Mouse (Mus musculus): ENCODE data around the gene Tbxa2r.

Tbxa2r gene

GRCm38 (mm10) chr10:81321436-81321835 lies 7.1 kb upstream of the Tbxa2r start:
- DNase-seq (ENCODE audit: low spot score): no peak

- no peak for DNase-seq (ENCODE audit: low spot score)
These were observed 6.1 kb upstream of the Tbxa2r start for GRCm38 (mm10) chr10:81322444-81322843.

- no peak for DNase-seq (ENCODE audit: low spot score)
These were observed 5.3 kb upstream of the Tbxa2r start for GRCm38 (mm10) chr10:81323141-81323775.

GRCm38 (mm10) chr10:81323791-81324530 lies 4.6 kb upstream of the Tbxa2r start:
- DNase-seq (ENCODE audit: low spot score): no peak

- DNase-seq (ENCODE audit: low spot score): no peak
These were observed 3.4 kb upstream of the Tbxa2r start for GRCm38 (mm10) chr10:81325176-81325575.

- DNase-seq (ENCODE audit: low spot score): no peak
These were observed 2.8 kb upstream of the Tbxa2r start for GRCm38 (mm10) chr10:81325781-81326180.

GRCm38 (mm10) chr10:81326858-81327257 lies 1.7 kb upstream of the Tbxa2r start:
- no peak for DNase-seq (ENCODE audit: low spot score)

- no peak for DNase-seq (ENCODE audit: low spot score)
These were observed 572 bp upstream of the Tbxa2r start for GRCm38 (mm10) chr10:81327959-81328358.

- DNase-seq (ENCODE audit: low spot score): no peak
These were observed 854 bp downstream of the Tbxa2r start for GRCm38 (mm10) chr10:81329194-81329975.

- no peak for DNase-seq (ENCODE audit: low spot score)
These were observed 1.5 kb downstream of the Tbxa2r start for GRCm38 (mm10) chr10:81330007-81330406.

- DNase-seq (ENCODE audit: low spot score): no peak
These were observed 3.7 kb downstream of the Tbxa2r start for GRCm38 (mm10) chr10:81332277-81332676.

GRCm38 (mm10) chr10:81334324-81334723 lies 5.8 kb downstream of the Tbxa2r start:
- no peak for DNase-seq (ENCODE audit: low spot score)

GRCm38 (mm10) chr10:81335393-81336340 lies 7.1 kb downstream of the Tbxa2r start:
- no peak for DNase-seq (ENCODE audit: low spot score)

- DNase-seq (ENCODE audit: low spot score): no peak
These were observed 8.0 kb downstream of the Tbxa2r start for GRCm38 (mm10) chr10:81336558-81336957.

- DNase-seq (ENCODE audit: low spot score): no peak
These were observed 12.2 kb downstream of the Tbxa2r start for GRCm38 (mm10) chr10:81340551-81341332.

- DNase-seq (ENCODE audit: low spot score): no peak
These were observed 12.9 kb downstream of the Tbxa2r start for GRCm38 (mm10) chr10:81341333-81341949.

GRCm38 (mm10) chr10:81342686-81343505 lies 14.4 kb downstream of the Tbxa2r start, which contains the start of gene Gipc3:
Gipc3 (minus strand) TSS chr10:81343266.
- no peak for DNase-seq (ENCODE audit: low spot score)

GRCm38 (mm10) chr10:81344421-81345161 lies 16.1 kb downstream of the Tbxa2r start:
- DNase-seq (ENCODE audit: low spot score): no peak

GRCm38 (mm10) chr10:81345162-81345534 lies 16.6 kb downstream of the Tbxa2r start:
- DNase-seq (ENCODE audit: low spot score): no peak
